Mouse (Mus musculus): ENCODE data around the gene Krt24. TPM values are rescaled to one million over a fixed set of nuclear protein-coding genes. Genes with fewer than 3 reads are reported as not detected.

The Krt24 gene
- not detected in 2 replicates for polyA plus RNA-seq (2012; rRNA removed; ENCODE audit: low replicate concordance)

DNA sequence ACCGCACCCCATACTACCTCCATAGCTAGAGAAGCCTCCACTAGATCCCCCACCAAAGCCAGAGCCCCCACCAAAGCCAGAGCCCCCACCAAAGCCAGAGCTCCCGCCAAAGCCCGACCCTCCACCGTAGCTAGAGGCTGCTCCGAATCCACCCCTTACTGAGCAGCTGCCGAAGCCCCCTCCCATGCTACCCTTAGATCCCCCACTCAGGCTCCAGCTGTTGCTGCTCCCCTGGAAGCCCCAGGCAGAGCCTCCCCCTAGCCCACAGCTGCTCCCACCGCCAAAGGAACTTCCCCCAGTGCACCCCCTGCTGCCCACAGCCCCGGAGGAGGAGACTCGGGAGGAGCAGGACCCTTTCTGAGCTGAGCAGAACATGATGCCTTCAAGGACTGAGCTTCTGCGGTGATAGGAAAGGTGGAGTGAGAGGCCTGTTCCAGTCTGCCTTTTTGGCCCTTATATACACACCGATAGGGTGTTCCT is at the start of gene Krt24:
Gene Krt24, minus strand, starts transcription at position 430 of the 480 bp plus-strand sequence.

DNA sequence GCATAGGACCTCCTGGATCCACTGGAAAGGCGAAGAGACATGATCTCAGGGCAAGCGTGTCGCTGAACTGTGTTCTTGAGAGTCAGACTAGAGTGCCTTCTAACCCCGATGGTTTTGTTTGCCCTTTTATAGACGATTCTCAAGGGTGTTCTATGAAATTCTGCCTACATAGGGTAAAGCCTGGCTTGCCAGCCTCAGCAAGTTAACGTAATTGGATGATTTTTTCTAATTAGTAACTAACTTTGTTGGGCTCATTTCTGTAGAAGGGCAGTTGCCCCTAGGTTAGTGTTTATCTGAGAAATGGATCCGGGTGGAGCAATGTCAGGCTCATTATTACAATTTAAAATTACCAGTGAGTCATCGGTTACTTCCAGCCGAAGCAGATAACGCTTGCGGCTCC is 37.8 kb upstream of the Krt24 start, which contains the start of gene Krt25:
Gene Krt25, minus strand, starts transcription at position 101 of the 400 bp plus-strand sequence.

DNA sequence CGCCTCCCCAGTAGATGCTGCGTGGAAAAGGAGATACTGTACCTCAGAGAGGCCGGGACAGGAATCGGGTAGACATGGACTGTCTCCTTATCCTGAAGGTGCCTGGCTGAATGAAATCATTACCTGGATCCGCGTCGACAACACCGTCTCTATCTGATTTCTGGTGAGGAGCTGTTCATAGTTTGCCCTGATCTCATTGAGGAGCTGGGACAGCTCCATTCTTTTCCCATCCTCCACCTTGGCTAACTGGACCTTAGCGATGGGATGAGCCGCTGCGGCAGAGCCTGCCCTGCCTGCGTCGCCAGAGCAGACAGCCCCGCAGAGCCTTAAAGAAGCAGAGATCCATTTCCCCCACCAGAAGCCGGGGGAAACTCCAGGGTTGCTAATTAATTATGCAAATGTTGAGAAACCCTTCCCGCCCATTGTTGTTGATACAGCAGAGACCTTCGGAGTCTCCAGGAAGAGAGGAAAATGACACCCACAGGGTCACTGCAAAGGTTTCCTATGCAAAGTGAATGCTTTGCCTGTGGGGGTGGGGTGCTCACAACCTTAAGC is 41.2 kb downstream of the Krt24 start, which contains the start of gene Krt222:
Gene Krt222, minus strand, starts transcription at position 266 of the 555 bp plus-strand sequence.

DNA sequence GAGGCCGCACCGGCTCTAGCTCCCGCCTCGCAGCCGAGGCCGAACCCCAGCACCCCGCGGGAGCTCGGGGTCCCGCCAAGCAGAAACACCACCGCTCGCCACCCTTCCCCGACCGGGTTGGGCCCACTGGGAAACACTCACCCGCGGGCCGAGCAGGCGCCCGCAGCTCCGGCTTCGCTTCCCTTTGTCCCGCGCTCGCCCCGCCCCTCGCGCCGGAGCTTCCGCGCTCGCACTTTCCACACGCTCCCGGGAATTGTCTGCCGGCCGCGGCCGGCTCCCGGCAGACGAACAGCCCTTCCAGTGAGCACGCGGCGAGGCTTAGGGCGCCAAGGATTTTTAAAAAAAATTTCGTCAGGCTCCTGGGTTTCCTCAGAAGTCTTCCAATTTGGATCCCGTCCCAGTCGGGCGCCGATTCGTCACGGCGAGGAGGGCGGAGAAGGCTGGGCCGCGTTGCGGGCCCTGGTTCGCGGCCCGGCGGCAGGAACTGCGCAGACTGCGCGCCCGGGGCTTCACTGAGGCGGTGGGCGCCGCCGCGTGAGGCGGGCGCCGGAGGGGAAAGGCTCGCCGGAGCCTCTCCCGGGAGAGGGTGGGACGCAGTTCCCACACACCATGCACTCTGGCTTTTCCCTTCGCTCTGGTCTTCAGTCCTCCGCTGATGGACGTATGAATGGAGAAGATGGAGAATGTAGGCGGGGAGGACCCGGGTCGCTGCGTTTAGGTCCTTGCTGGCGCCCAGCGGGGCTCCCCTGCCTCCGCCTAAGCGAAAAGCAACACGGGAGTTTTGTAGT is 54.6 kb downstream of the Krt24 start, which contains the start of gene Smarce1:
Gene Smarce1, minus strand, starts transcription at position 757 of the 788 bp plus-strand sequence.

Other genes with a start within 250 kb of the Krt24 start
- gene Igfbp4, start 244.0 kb downstream of the Krt24 start, polyA plus RNA-seq (2012; rRNA removed; ENCODE audit: low replicate concordance), result 112 and 133 TPM in 2 replicates
- gene Tns4, start 196.0 kb downstream of the Krt24 start, polyA plus RNA-seq (2012; rRNA removed; ENCODE audit: low replicate concordance), result 14.9 and 27.4 TPM in 2 replicates
- 0.39 and 2.5 TPM in 2 replicates for gene Ccr7, start 130.2 kb downstream of the Krt24 start, polyA plus RNA-seq (2012; rRNA removed; ENCODE audit: low replicate concordance)
- 4.2 and 7.6 TPM in 2 replicates for gene Smarce1, start 54.2 kb downstream of the Krt24 start, polyA plus RNA-seq (2012; rRNA removed; ENCODE audit: low replicate concordance)
- gene Krt222, start 41.2 kb downstream of the Krt24 start, polyA plus RNA-seq (2012; rRNA removed; ENCODE audit: low replicate concordance), result 0.07 and 0.12 TPM in 2 replicates
- not detected in 2 replicates for gene Krt25, start 37.7 kb upstream of the Krt24 start, polyA plus RNA-seq (2012; rRNA removed; ENCODE audit: low replicate concordance)
- gene Krt26, start 52.7 kb upstream of the Krt24 start, polyA plus RNA-seq (2012; rRNA removed; ENCODE audit: low replicate concordance), result not detected in 2 replicates
- not detected in 2 replicates for gene Krt27, start 65.8 kb upstream of the Krt24 start, polyA plus RNA-seq (2012; rRNA removed; ENCODE audit: low replicate concordance)
- gene Krt28, start 89.6 kb upstream of the Krt24 start, polyA plus RNA-seq (2012; rRNA removed; ENCODE audit: low replicate concordance), result 0.15 TPM in 1 of 2 replicates, not detected in the other
- gene Krt10, start 104.1 kb upstream of the Krt24 start, polyA plus RNA-seq (2012; rRNA removed; ENCODE audit: low replicate concordance), result 0.22 and 0.31 TPM in 2 replicates
- 2.3 and 5.4 TPM in 2 replicates for gene Krt12, start 137.0 kb upstream of the Krt24 start, polyA plus RNA-seq (2012; rRNA removed; ENCODE audit: low replicate concordance)
- gene Krt20, start 152.9 kb upstream of the Krt24 start, polyA plus RNA-seq (2012; rRNA removed; ENCODE audit: low replicate concordance), result 90.1 and 382 TPM in 2 replicates
- gene Krt23, start 207.9 kb upstream of the Krt24 start, polyA plus RNA-seq (2012; rRNA removed; ENCODE audit: low replicate concordance), result 2.5 and 23.6 TPM in 2 replicates
- not detected in 2 replicates for gene Krt39, start 236.1 kb upstream of the Krt24 start, polyA plus RNA-seq (2012; rRNA removed; ENCODE audit: low replicate concordance)